Mouse (Mus musculus): ENCODE measurements around the gene Thsd4.
"Not testable (repeated sequence)": the region's sequence is repeated elsewhere in the genome, so short reads cannot be mapped to it uniquely, and the experiment has no call there.

Gene Thsd4

GRCm38 (mm10) chr9:59938529-59938928 lies 583.3 kb downstream of the Thsd4 start:
- no peak for DNase-seq

- not testable (repeated sequence) for DNase-seq
These were observed 586.0 kb downstream of the Thsd4 start for GRCm38 (mm10) chr9:59935866-59936265.

- no peak for DNase-seq
These were observed 591.6 kb downstream of the Thsd4 start for GRCm38 (mm10) chr9:59930248-59930647.

Data from kidney, adult 9 months (tissue).